Mouse (Mus musculus) cortical plate, adult 2 months (tissue): ENCODE measurements around the gene Alkbh4.

Experiments used
- CTCF ChIP-seq: fragments of 200-500 bp; IDR thresholded peaks from 2 replicates; pipeline ENCODE4 v1.5.1; 2011; ENCODE audit warnings: mild to moderate bottlenecking, control low read depth, low read length; ENCODE audit not compliant: insufficient read depth; ENCODE audit errors: extremely low read depth
- POLR2A ChIP-seq: fragments of 200-500 bp; IDR thresholded peaks from 2 replicates; pipeline ENCODE4 v1.6.1; 2011; ENCODE audit warnings: mild to moderate bottlenecking, low read length, control low read depth; ENCODE audit not compliant: insufficient read depth; ENCODE audit errors: extremely low read depth

DNA sequence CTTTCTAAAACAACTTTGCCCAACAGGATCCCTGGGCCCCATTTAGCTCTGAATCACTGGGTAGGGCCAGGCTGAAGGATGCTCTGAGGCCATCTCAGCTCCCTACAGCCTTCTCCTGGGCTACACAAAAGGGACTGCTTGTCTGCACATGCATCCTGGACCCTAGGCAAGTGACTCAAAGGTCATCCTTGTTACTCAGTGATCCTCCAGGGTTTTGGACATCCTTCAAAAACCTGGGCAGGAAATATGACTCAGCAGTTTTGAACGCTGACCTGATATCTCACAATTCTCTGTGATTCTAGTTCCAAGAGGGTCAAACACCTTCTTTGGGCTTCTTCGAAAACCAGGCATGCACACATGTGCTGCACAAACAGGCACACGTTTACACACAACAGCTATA is 26.9 kb upstream of the Alkbh4 start:
- TF ChIP-seq CTCF = no peak
- TF ChIP-seq POLR2A = no peak
